8 mouse cellular contexts compared by ENCODE assay signal in the genomic region with DNA sequence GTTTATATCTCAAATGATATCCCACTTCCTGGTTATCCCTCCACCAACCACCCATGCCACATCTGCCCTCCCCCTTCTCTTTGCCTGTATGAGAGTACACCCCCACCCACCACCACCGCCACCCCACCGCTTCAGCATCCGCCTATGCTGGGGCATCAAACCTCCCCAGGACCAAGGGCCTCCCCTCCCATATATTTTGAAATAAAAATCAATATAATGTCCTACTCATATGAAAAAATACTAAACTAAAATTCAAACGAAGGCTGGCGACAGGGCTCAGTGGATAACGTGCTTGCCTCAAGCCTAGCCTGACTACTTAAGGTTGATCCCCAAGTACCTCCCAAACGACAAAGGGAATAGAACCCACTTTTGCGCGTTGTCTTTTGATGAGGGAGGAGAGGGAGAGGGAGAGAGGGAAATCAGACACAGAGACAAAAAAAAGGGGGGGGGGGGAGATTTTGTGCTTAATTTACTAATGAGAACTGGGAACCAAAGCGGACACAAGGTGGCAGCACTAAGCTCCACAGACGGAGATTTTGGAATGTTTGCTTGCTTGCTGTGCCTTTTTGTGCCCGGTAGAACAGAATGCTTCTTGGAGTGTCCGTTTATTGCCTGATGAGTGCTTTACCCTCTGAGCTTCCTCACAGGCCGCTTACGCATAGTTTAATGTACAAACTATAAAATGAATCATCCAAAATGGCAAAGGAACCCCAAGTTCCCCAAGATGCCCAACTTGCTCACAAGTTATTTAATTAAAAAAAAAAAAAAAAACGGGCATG. TPM values are rescaled to one million over a fixed set of nuclear protein-coding genes. Genes with fewer than 3 reads are reported as not detected.
DNase-seq lines count a peak whose midpoint lies in the region; ATAC-seq and TF ChIP-seq lines count a peak whose summit lies in the region.

No protein-coding gene starts in this region.

- DNase-seq in brain, embryonic 18.5 days (ENCODE audit: low read depth, low spot score), result peak; percentile 64
- DNase-seq in kidney, postnatal 0 days (ENCODE audit: low spot score), result peak; percentile 94
- DNase-seq in liver, embryonic 13.5 days, result peak; percentile 57
- peak; percentile 72 to 82 for DNase-seq in natural killer cell, adult 2 months (ENCODE audit: low spot score in 2 of 2)

- H3K27ac ChIP-seq in heart, embryonic 13.5 days (replicated peaks), result 0 out of 2 replicates have a peak overlapping the region, but pooled peaks have one; percentile 32
- 0 out of 2 replicates have a peak overlapping the region, but pooled peaks have one; percentile 0 for H3K27ac ChIP-seq in kidney, postnatal 0 days
- no peak overlapping the region; the same call in 1 of the 2 replicates for H3K27ac ChIP-seq in liver, embryonic 13.5 days
- no peak overlapping the region for H3K27ac ChIP-seq in stomach, embryonic 16.5 days (ENCODE audit: low read length)

- no peak for ATAC-seq in heart, embryonic 13.5 days (ENCODE audit: extremely low read depth, insufficient number of reproducible peaks, low FRiP score, low TSS enrichment)
- peak; percentile 31; the same call in 1 of the 2 replicates for ATAC-seq in kidney, postnatal 0 days (replicated peaks; ENCODE audit: low FRiP score, low read depth)
- peak; percentile 35; the same call in 1 of the 2 replicates for ATAC-seq in liver, embryonic 13.5 days (ENCODE audit: low read depth)
- peak; percentile 56 for ATAC-seq in stomach, embryonic 16.5 days (ENCODE audit: insufficient read depth, low FRiP score)

- peaks cover 7% of the 10 kb centered on the region; the same call in 1 of the 2 replicates for H3K9me3 ChIP-seq in E14TG2a.4 (ENCODE audit: low read length)
- H3K9me3 ChIP-seq in erythroblast, embryonic 14.5 days (ENCODE audit: control insufficient read depth, low read length), result peaks cover 4% of the 10 kb centered on the region; the same call in 1 of the 2 replicates
- H3K9me3 ChIP-seq in heart, embryonic 13.5 days, result no peaks in the 10 kb centered on the region
- no peaks in the 10 kb centered on the region for H3K9me3 ChIP-seq in kidney, postnatal 0 days (replicated peaks; ENCODE audit: low read length)
- no peaks in the 10 kb centered on the region for H3K9me3 ChIP-seq in liver, embryonic 13.5 days (replicated peaks)
- H3K9me3 ChIP-seq in stomach, embryonic 16.5 days (replicated peaks; ENCODE audit: control insufficient read depth, low read length), result no peaks in the 10 kb centered on the region

- peaks cover 45% of the 10 kb centered on the region for H3K4me1 ChIP-seq in E14TG2a.4 (replicated peaks; ENCODE audit: low read depth, low read length)
- H3K4me1 ChIP-seq in erythroblast, embryonic 14.5 days (ENCODE audit: control insufficient read depth), result peaks cover 36% of the 10 kb centered on the region
- H3K4me1 ChIP-seq in heart, embryonic 13.5 days, result peaks cover 14% of the 10 kb centered on the region
- H3K4me1 ChIP-seq in kidney, postnatal 0 days (replicated peaks; ENCODE audit: insufficient read depth, low read length), result no peaks in the 10 kb centered on the region; the same call in 1 of the 2 replicates
- H3K4me1 ChIP-seq in liver, embryonic 13.5 days (replicated peaks), result peaks cover 32% of the 10 kb centered on the region
- 0 out of 2 replicates have a peak, but pooled peaks cover 6% of the 10 kb centered on the region for H3K4me1 ChIP-seq in stomach, embryonic 16.5 days (ENCODE audit: control insufficient read depth, insufficient read depth, low read length)

- peaks cover 12% of the 10 kb centered on the region for H3K36me3 ChIP-seq in E14TG2a.4 (ENCODE audit: insufficient read depth, low read length)
- no peaks in the 10 kb centered on the region; the same call in 1 of the 2 replicates for H3K36me3 ChIP-seq in erythroblast, embryonic 14.5 days (ENCODE audit: control insufficient read depth)
- H3K36me3 ChIP-seq in heart, embryonic 13.5 days, result no peaks in the 10 kb centered on the region
- H3K36me3 ChIP-seq in kidney, postnatal 0 days (ENCODE audit: insufficient read depth, low read length), result no peaks in the 10 kb centered on the region
- H3K36me3 ChIP-seq in liver, embryonic 13.5 days, result no peaks in the 10 kb centered on the region
- no peaks in the 10 kb centered on the region for H3K36me3 ChIP-seq in stomach, embryonic 16.5 days (ENCODE audit: control insufficient read depth, insufficient read depth, low read length)

- H3K9ac ChIP-seq in heart, embryonic 13.5 days, result peak overlapping the region; percentile 77
- no peak overlapping the region for H3K9ac ChIP-seq in kidney, postnatal 0 days (ENCODE audit: low read depth, low read length)
- peak overlapping the region; percentile 56; the same call in 1 of the 2 replicates for H3K9ac ChIP-seq in liver, embryonic 13.5 days
- H3K9ac ChIP-seq in stomach, embryonic 16.5 days (ENCODE audit: low read length), result peak overlapping the region; percentile 58

- no peaks in the 10 kb centered on the region for H3K27me3 ChIP-seq in E14TG2a.4 (ENCODE audit: insufficient read depth, low read length)
- no peaks in the 10 kb centered on the region for H3K27me3 ChIP-seq in erythroblast, embryonic 14.5 days (ENCODE audit: control insufficient read depth)
- H3K27me3 ChIP-seq in heart, embryonic 13.5 days (replicated peaks), result no peaks in the 10 kb centered on the region
- no peaks in the 10 kb centered on the region for H3K27me3 ChIP-seq in kidney, postnatal 0 days (ENCODE audit: insufficient read depth, low read length)
- no peaks in the 10 kb centered on the region for H3K27me3 ChIP-seq in liver, embryonic 13.5 days
- no peaks in the 10 kb centered on the region for H3K27me3 ChIP-seq in stomach, embryonic 16.5 days (ENCODE audit: control insufficient read depth, insufficient read depth, low read length)

- TF ChIP-seq CTCF in E14TG2a.4 (conservative IDR thresholded peaks at IDR 0.05; ENCODE audit: low read length), result peak; percentile 53
- peak; percentile 82 for TF ChIP-seq CTCF in kidney, postnatal 0 days (IDR thresholded peaks at IDR 0.05; ENCODE audit: low read depth)

- H3K4me3 ChIP-seq in E14TG2a.4 (replicated peaks; ENCODE audit: low read length), result peak overlapping the region; percentile 69
- peak overlapping the region; percentile 55 for H3K4me3 ChIP-seq in erythroblast, embryonic 14.5 days (replicated peaks)
- H3K4me3 ChIP-seq in heart, embryonic 13.5 days, result peak overlapping the region; percentile 53
- peak overlapping the region; percentile 27 for H3K4me3 ChIP-seq in kidney, postnatal 0 days (replicated peaks; ENCODE audit: low read depth, low read length)
- peak overlapping the region; percentile 49 for H3K4me3 ChIP-seq in liver, embryonic 13.5 days (replicated peaks)
- H3K4me3 ChIP-seq in stomach, embryonic 16.5 days (replicated peaks; ENCODE audit: low read length), result peak overlapping the region; percentile 39

- peak overlapping the region; percentile 75 for H3K4me2 ChIP-seq in heart, embryonic 13.5 days
- peak overlapping the region; percentile 55 for H3K4me2 ChIP-seq in kidney, postnatal 0 days (ENCODE audit: low read length)
- peak overlapping the region; percentile 70 for H3K4me2 ChIP-seq in liver, embryonic 13.5 days
- peak overlapping the region; percentile 51 for H3K4me2 ChIP-seq in stomach, embryonic 16.5 days (ENCODE audit: low read depth, low read length)

- 9% methylated on average over 16 of the region's 16 CpGs for WGBS in heart, embryonic 13.5 days
- WGBS in kidney, postnatal 0 days, result 11% methylated on average over 16 of the region's 16 CpGs
- WGBS in liver, embryonic 13.5 days (ENCODE audit: insufficient replicate concordance), result 7% methylated on average over 16 of the region's 16 CpGs
- 8% methylated on average over 16 of the region's 16 CpGs for WGBS in stomach, embryonic 16.5 days

RNA-seq across cellular contexts. Expression of a gene that starts 11.6 kb away (rescaled TPM):
- 101 and 348 TPM in 2 replicates for polyA plus RNA-seq in erythroblast, embryonic 14.5 days (2012)
- 444 and 458 TPM in 2 replicates for polyA plus RNA-seq in heart, embryonic 13.5 days (2015; fragmentation: Nextera tagmentation; extraction: Ambion mirVana)
- 732 and 795 TPM in 2 replicates for polyA plus RNA-seq in kidney, postnatal 0 days (2015; fragmentation: Nextera tagmentation; extraction: Ambion mirVana)
- 688 and 710 TPM in 2 replicates for polyA plus RNA-seq in liver, embryonic 13.5 days (2015; fragmentation: Nextera tagmentation; extraction: Ambion mirVana)
- polyA plus RNA-seq in stomach, embryonic 16.5 days (2015; fragmentation: Nextera tagmentation; extraction: Ambion mirVana), result 634 and 687 TPM in 2 replicates

RNA-seq across cellular contexts. Expression of a gene that starts 28.7 kb away (rescaled TPM):
- polyA plus RNA-seq in erythroblast, embryonic 14.5 days (2012), result 2.6 and 3.9 TPM in 2 replicates
- 3.2 TPM in 2 replicates for polyA plus RNA-seq in heart, embryonic 13.5 days (2015; fragmentation: Nextera tagmentation; extraction: Ambion mirVana)
- 5.2 and 5.3 TPM in 2 replicates for polyA plus RNA-seq in kidney, postnatal 0 days (2015; fragmentation: Nextera tagmentation; extraction: Ambion mirVana)
- polyA plus RNA-seq in liver, embryonic 13.5 days (2015; fragmentation: Nextera tagmentation; extraction: Ambion mirVana), result 1.7 and 2.4 TPM in 2 replicates
- 4.6 and 5.7 TPM in 2 replicates for polyA plus RNA-seq in stomach, embryonic 16.5 days (2015; fragmentation: Nextera tagmentation; extraction: Ambion mirVana)

RNA-seq across cellular contexts. Expression of a gene that starts 37.4 kb away (rescaled TPM):
- polyA plus RNA-seq in erythroblast, embryonic 14.5 days (2012), result not detected in 2 replicates
- 0.56 and 0.88 TPM in 2 replicates for polyA plus RNA-seq in heart, embryonic 13.5 days (2015; fragmentation: Nextera tagmentation; extraction: Ambion mirVana)
- polyA plus RNA-seq in kidney, postnatal 0 days (2015; fragmentation: Nextera tagmentation; extraction: Ambion mirVana), result 10.2 and 10.5 TPM in 2 replicates
- polyA plus RNA-seq in liver, embryonic 13.5 days (2015; fragmentation: Nextera tagmentation; extraction: Ambion mirVana), result 0.06 and 0.09 TPM in 2 replicates
- polyA plus RNA-seq in stomach, embryonic 16.5 days (2015; fragmentation: Nextera tagmentation; extraction: Ambion mirVana), result 1.7 and 2.6 TPM in 2 replicates

RNA-seq across cellular contexts. Expression of a gene that starts 38.0 kb away (rescaled TPM):
- polyA plus RNA-seq in erythroblast, embryonic 14.5 days (2012), result 4.5 and 4.6 TPM in 2 replicates
- 0.53 and 1.2 TPM in 2 replicates for polyA plus RNA-seq in heart, embryonic 13.5 days (2015; fragmentation: Nextera tagmentation; extraction: Ambion mirVana)
- 4.4 and 10.3 TPM in 2 replicates for polyA plus RNA-seq in kidney, postnatal 0 days (2015; fragmentation: Nextera tagmentation; extraction: Ambion mirVana)
- polyA plus RNA-seq in liver, embryonic 13.5 days (2015; fragmentation: Nextera tagmentation; extraction: Ambion mirVana), result 1.2 and 1.7 TPM in 2 replicates
- polyA plus RNA-seq in stomach, embryonic 16.5 days (2015; fragmentation: Nextera tagmentation; extraction: Ambion mirVana), result 0.98 and 1.5 TPM in 2 replicates

Comparison
In these comparisons a context has a peak if more than half of its experiments do, and no peak if none do; other contexts are left out.
1. H3K27ac ChIP-seq: peak in heart, embryonic 13.5 days (single experiment) and kidney, postnatal 0 days (single experiment); none in liver, embryonic 13.5 days (single experiment) and stomach, embryonic 16.5 days (single experiment).
2. Peak in every context shown above with its lines, with median percentiles within 50 percentile points of each other: H3K4me3 ChIP-seq, DNase-seq and H3K4me2 ChIP-seq.